Mouse (Mus musculus): ENCODE data around the gene Uhrf1bp1l.

Uhrf1bp1l gene

GRCm38 (mm10) chr10:89838834-89839233 lies 94.0 kb downstream of the Uhrf1bp1l start:
- DNase-seq (ENCODE audit: low read depth, low spot score), result no peak

GRCm38 (mm10) chr10:89850951-89851350 lies 106.2 kb downstream of the Uhrf1bp1l start:
- DNase-seq (ENCODE audit: low read depth, low spot score), result no peak

- no peak for DNase-seq (ENCODE audit: low read depth, low spot score)
These were observed 110.6 kb downstream of the Uhrf1bp1l start for GRCm38 (mm10) chr10:89855251-89855875.

DNA sequence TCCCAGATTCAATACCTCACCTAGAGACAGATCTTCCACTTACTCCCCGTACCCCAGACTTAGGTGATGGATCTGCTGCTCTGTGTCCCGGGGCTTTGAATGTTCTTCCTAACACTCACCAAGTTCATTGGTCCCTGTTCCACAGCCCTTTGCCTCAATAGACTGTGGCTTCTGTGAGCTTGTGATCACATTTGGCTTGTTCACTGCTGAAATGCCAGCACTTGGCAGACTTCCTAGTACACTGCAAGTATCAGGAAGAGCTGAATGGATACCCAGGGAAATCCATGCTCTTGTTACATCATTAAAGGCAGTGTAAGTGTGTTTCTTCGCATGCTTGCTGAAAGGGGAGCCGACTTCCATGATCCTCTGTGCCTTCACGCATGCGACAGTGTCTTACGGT lies 111.5 kb downstream of the Uhrf1bp1l start:
- no peak for DNase-seq (ENCODE audit: low read depth, low spot score)

DNA sequence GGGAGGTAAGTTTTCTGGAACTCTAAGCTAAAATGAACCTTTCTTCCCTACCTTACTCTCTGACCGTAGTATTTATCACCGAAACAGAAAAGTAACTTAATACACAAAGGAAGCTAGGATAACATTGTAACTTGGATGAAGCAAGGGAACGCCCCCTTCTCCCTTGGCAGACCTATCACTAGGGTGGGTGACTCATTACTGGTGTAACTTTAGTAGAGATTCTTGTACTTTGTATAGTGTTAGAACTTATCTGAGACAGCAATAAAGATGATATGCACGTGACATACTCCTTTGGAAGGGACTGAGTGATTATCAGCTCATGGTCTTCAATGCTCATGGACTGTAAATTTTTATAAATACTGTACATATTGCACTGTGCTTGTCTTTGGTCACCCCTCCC lies 123.4 kb downstream of the Uhrf1bp1l start:
- no peak for DNase-seq (ENCODE audit: low read depth, low spot score)

- no peak for DNase-seq (ENCODE audit: low read depth, low spot score)
These were observed 124.0 kb downstream of the Uhrf1bp1l start for GRCm38 (mm10) chr10:89868836-89869235.
